Mouse (Mus musculus): ENCODE data around the gene Atp5mpl. TPM values are rescaled to one million over a fixed set of nuclear protein-coding genes. Genes with fewer than 3 reads are reported as not detected.

The Atp5mpl gene
- polyA plus RNA-seq, 1 experiment from 2014 or later: 627 TPM

Other genes starting within 250 kb of the Atp5mpl start
- gene Klc1, start 208.1 kb downstream of the Atp5mpl start, polyA plus RNA-seq (2014; fragmentation: Nextera tagmentation; extraction: Ambion mirVana): 282 and 288 TPM in 2 replicates
- 11.1 and 12.6 TPM in 2 replicates for gene Xrcc3, start 153.1 kb downstream of the Atp5mpl start, polyA plus RNA-seq (2014; fragmentation: Nextera tagmentation; extraction: Ambion mirVana)
- 63.7 and 64.1 TPM in 2 replicates for gene Zfyve21, start 152.8 kb downstream of the Atp5mpl start, polyA plus RNA-seq (2014; fragmentation: Nextera tagmentation; extraction: Ambion mirVana)
- 4.9 and 6.3 TPM in 2 replicates for gene Ppp1r13b, start 58.9 kb downstream of the Atp5mpl start, polyA plus RNA-seq (2014; fragmentation: Nextera tagmentation; extraction: Ambion mirVana)
- gene Tdrd9, start 4.6 kb upstream of the Atp5mpl start, polyA plus RNA-seq (2014; fragmentation: Nextera tagmentation; extraction: Ambion mirVana): 0.87 and 1.4 TPM in 2 replicates
- not detected in 2 replicates for gene Rd3l, start 14.3 kb upstream of the Atp5mpl start, polyA plus RNA-seq (2014; fragmentation: Nextera tagmentation; extraction: Ambion mirVana)
- 0.25 TPM in 1 of 2 replicates, not detected in the other for gene Aspg, start 139.7 kb upstream of the Atp5mpl start, polyA plus RNA-seq (2014; fragmentation: Nextera tagmentation; extraction: Ambion mirVana)
- gene Kif26a, start 179.2 kb upstream of the Atp5mpl start, polyA plus RNA-seq (2014; fragmentation: Nextera tagmentation; extraction: Ambion mirVana): 2.6 and 3.5 TPM in 2 replicates

All from midbrain, embryonic 11.5 days (tissue).